Mouse (Mus musculus): ENCODE data around the gene Bclaf1.

DNA sequence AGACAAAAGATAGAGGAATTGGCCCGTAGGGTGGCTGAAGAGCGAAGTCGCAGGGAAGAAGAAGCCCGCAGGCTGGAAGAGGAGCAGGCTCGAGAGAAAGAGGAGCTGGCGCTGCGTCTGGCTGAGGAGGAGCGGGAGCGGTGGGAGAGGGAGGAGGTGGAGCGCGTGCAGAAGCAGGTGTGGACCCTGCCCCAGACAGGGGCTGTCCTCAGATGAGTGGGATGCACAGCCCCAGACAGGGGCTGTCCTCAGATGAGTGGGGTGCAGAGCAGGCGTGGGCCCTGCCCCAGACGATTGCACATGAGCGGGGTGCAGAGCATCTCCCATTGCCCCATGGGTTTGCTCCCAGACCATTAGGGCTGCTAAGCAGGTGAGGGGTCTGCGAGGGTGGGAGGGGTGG, 39.0 kb upstream of the Bclaf1 start:
- TF ChIP-seq POLR2A (IDR thresholded peaks at IDR 0.05; ENCODE audit: low read depth, low read length) (no peak), CTCF (conservative IDR thresholded peaks at IDR 0.05; ENCODE audit: insufficient read depth, insufficient read length, low read depth, low read length) (no peak)
